Mouse (Mus musculus): Measurements from ENCODE around the gene Tpp2. TPM values are rescaled to one million over a fixed set of nuclear protein-coding genes. Genes with fewer than 3 reads are reported as not detected.
A peak's percentile ranks its signal among the peaks of the same experiment; 100 is the strongest.
"Not testable (repeated sequence)": the region's sequence is repeated elsewhere in the genome, so short reads cannot be mapped to it uniquely, and the experiment has no call there.

Tpp2 gene
- polyA plus RNA-seq (2012; rRNA removed) = 4.5 and 4.7 TPM in 2 replicates

DNA sequence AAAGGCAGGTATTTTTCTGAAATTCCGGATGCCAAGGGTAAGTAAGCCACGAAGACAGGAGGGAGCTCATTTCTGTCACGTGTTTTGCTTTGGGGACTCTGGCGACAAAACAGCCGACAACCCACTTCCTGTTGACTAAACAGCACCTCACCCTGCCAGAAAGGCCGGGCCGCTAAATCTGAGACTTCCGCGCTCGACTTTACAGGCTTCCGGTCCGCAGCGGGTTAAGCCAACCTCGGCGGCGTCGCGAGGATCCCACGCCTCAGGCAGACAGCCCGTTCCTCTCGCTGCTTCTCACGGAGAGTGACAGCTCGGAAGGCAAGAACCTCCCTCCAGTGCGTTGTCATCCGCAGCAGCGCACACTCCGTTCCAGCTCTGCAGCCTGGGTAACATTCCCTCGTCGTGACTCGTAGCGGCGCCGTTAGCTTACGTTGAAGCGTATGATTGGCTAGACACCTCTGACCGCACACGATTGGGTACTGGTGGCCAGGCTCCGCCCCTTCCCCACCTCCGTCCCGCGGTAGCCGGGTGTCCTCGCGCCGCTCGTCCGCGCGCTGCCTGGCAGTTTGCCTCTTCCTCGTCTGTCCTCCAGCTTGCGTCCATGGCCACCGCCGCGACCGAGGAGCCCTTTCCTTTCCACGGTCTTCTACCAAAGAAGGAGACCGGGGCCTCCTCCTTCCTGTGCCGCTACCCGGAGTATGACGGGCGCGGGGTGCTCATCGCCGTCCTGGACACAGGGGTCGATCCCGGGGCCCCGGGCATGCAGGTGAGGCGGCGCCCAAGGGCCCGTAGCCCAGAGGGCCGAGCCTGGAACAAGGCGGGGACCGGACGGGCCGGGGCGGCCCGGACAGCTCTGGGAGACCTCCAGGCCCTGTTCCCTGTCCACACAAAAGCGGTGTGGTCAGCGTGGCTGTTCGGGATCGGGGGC lies at the start of gene Tpp2:
Gene Tpp2 (plus strand): TSS at position 160 of the 928 bp plus-strand sequence.
- H3K27me3 ChIP-seq (ENCODE audit: control insufficient read depth, insufficient read depth, low read length) = no peaks in the 10 kb centered on the region
- H3K36me3 ChIP-seq (ENCODE audit: control insufficient read depth, insufficient read depth, low read length) = no peaks in the 10 kb centered on the region
- peak; percentile 92 to 94 for DNase-seq (ENCODE audit: low read depth in 1 of 2, low spot score in 2 of 2)
- H3K4me3 ChIP-seq (ENCODE audit: extremely low read depth, insufficient read depth, insufficient read length) = peak within 1 kb of the TSS; percentile 61
- H3K4me1 ChIP-seq (ENCODE audit: control insufficient read depth, insufficient read depth, insufficient read length) = peaks cover 2% of the 10 kb centered on the region
- under 1% methylated on average over 81 of the region's 81 CpGs for WGBS
- peak within 1 kb of the TSS; percentile 90 for H3K27ac ChIP-seq (ENCODE audit: insufficient read depth, low read length)
- TF ChIP-seq CTCF (IDR thresholded peaks at IDR 0.05; ENCODE audit: extremely low read depth, insufficient read depth, insufficient read length, insufficient replicate concordance) = no peak
- peak; percentile 81 for TF ChIP-seq POLR2A (IDR thresholded peaks at IDR 0.05; ENCODE audit: low read depth, low read length)

GRCm38 (mm10) chr1:43888358-43888757 lies 45.1 kb upstream of the Tpp2 start:
- not testable (repeated sequence) for H3K4me1 ChIP-seq (ENCODE audit: control insufficient read depth, insufficient read depth, insufficient read length); H3K27me3 ChIP-seq (ENCODE audit: control insufficient read depth, insufficient read depth, low read length); H3K27ac ChIP-seq (ENCODE audit: insufficient read depth, low read length); H3K4me3 ChIP-seq (ENCODE audit: extremely low read depth, insufficient read depth, insufficient read length); H3K36me3 ChIP-seq (ENCODE audit: control insufficient read depth, insufficient read depth, low read length)
- 18% methylated on average over 11 of the region's 11 CpGs for WGBS
- DNase-seq (ENCODE audit: low read depth in 1 of 2, low spot score in 2 of 2) = peak in 1 of 2 experiments; percentile 7

DNA sequence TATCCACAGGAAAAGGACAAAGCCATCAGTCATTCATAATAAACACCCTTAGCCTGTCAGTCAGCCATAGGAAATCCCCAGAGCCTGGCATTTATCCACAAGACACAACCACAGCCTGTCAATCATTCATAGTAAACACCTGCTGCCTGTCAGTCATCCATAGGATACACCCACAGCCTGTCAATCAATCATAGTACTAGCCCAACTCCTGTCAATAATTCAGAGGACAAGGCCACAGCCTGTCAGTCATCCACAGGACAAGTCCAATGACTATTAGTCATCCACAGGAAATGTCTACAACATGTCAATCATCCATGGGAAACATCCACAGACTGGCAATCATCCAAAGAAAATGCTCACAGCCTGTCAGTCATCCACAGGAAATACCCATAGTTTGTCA lies 37.7 kb upstream of the Tpp2 start:
- H3K36me3 ChIP-seq (ENCODE audit: control insufficient read depth, insufficient read depth, low read length) = no peaks in the 10 kb centered on the region
- TF ChIP-seq POLR2A (IDR thresholded peaks at IDR 0.05; ENCODE audit: low read depth, low read length) (no peak), CTCF (IDR thresholded peaks at IDR 0.05; ENCODE audit: extremely low read depth, insufficient read depth, insufficient read length, insufficient replicate concordance) (no peak)
- H3K27me3 ChIP-seq (ENCODE audit: control insufficient read depth, insufficient read depth, low read length) = no peaks in the 10 kb centered on the region
- H3K4me3 ChIP-seq (ENCODE audit: extremely low read depth, insufficient read depth, insufficient read length) = no peak overlapping the region
- H3K27ac ChIP-seq (ENCODE audit: insufficient read depth, low read length) = no peak overlapping the region
- H3K4me1 ChIP-seq (ENCODE audit: control insufficient read depth, insufficient read depth, insufficient read length) = no peaks in the 10 kb centered on the region; the same call in 1 of the 2 replicates
- DNase-seq (ENCODE audit: low read depth in 1 of 2, low spot score in 2 of 2) = no peak

DNA sequence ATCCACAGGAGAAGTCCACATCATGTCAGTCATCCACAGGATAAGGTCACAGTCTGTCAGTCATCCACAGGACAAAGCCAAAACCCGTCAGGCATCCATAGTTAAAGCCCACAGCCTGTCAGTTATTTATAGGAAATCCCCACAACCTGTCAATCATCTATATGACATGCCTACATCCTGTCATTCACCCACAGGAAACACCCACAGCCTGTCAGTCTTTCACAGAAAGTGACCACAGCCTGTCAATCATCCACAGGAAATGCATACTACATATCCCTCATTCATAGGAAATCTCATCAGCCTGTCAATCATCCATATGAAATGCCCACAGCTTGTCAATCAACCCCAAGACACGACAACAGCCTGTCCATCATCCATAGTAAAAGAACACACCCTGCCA lies 36.3 kb upstream of the Tpp2 start:
- Histone ChIP-seq H3K27ac (ENCODE audit: insufficient read depth, low read length) (no peak overlapping the region), H3K36me3 (ENCODE audit: control insufficient read depth, insufficient read depth, low read length) (no peaks in the 10 kb centered on the region), H3K27me3 (ENCODE audit: control insufficient read depth, insufficient read depth, low read length) (no peaks in the 10 kb centered on the region), H3K4me1 (ENCODE audit: control insufficient read depth, insufficient read depth, insufficient read length) (no peaks in the 10 kb centered on the region; the same call in 1 of the 2 replicates), H3K4me3 (ENCODE audit: extremely low read depth, insufficient read depth, insufficient read length) (no peak overlapping the region)
- DNase-seq (ENCODE audit: low read depth in 1 of 2, low spot score in 2 of 2) = peak; percentile 24 to 47
- WGBS = 55% methylated on average over 2 of the region's 2 CpGs
- no peak for TF ChIP-seq CTCF (IDR thresholded peaks at IDR 0.05; ENCODE audit: extremely low read depth, insufficient read depth, insufficient read length, insufficient replicate concordance)
- TF ChIP-seq POLR2A (IDR thresholded peaks at IDR 0.05; ENCODE audit: low read depth, low read length) = no peak

DNA sequence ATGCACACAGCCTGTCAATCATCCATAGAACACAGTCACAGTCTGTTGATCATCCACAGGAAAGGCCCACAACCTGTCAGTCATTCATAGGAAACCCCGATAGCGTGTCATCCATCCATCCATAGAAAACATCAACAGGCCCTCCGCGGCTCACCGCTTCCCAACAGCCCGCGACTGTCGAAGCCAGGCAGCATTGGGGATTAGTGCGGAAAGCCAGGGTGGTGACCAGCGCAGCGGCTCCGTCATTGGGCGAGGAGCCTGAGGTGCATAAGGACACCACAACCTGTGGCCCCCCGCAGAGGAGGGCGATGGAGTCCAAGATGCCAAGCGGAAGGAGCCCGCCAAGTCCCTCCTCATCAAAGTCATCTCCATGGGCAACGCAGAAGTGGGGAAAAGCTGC lies 35.5 kb upstream of the Tpp2 start:
- WGBS = 79% methylated on average over 18 of the region's 18 CpGs
- DNase-seq (ENCODE audit: low read depth in 1 of 2, low spot score in 2 of 2) = no peak
- Histone ChIP-seq H3K27me3 (ENCODE audit: control insufficient read depth, insufficient read depth, low read length) (no peaks in the 10 kb centered on the region), H3K4me3 (ENCODE audit: extremely low read depth, insufficient read depth, insufficient read length) (no peak overlapping the region), H3K4me1 (ENCODE audit: control insufficient read depth, insufficient read depth, insufficient read length) (no peaks in the 10 kb centered on the region; the same call in 1 of the 2 replicates), H3K27ac (ENCODE audit: insufficient read depth, low read length) (no peak overlapping the region), H3K36me3 (ENCODE audit: control insufficient read depth, insufficient read depth, low read length) (no peaks in the 10 kb centered on the region)
- TF ChIP-seq POLR2A (IDR thresholded peaks at IDR 0.05; ENCODE audit: low read depth, low read length) (no peak), CTCF (IDR thresholded peaks at IDR 0.05; ENCODE audit: extremely low read depth, insufficient read depth, insufficient read length, insufficient replicate concordance) (no peak)

DNA sequence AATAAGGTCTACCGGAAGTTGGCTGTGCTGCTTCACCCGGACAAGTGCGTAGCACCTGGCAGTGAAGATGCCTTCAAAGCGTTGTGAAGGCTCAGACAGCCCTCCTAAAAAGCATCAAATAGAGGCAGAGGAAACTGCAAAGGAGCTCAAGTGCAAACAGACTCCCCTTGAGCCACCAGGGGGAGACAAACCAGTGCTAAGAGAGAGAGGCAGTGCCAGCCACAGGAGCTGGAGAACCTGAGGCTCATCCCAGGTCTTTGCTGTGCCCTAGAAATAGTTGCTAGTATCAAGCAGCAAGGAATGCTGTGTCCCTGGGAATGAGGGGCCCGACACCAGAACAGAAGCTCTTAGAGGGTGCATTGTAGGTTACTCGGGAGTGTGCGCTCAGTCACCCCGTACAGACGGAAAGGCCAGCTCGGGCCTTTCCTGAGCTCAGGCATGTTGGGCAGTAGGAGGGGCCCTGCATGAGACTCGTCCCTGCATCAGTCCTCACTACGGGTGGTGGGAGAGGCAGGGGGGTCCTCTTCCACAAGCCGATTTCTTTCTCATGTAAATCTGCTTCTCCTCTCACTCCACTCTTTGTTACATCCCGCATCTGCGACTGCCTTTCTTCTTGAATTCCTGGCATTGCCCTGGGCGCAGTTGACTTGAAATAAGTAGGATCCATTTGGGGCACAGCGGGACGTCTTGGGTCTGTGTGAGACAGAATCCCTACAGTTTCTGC lies 34.3 kb upstream of the Tpp2 start:
- Histone ChIP-seq H3K27ac (ENCODE audit: insufficient read depth, low read length) (no peak overlapping the region), H3K27me3 (ENCODE audit: control insufficient read depth, insufficient read depth, low read length) (no peaks in the 10 kb centered on the region), H3K4me1 (ENCODE audit: control insufficient read depth, insufficient read depth, insufficient read length) (no peaks in the 10 kb centered on the region; the same call in 1 of the 2 replicates), H3K36me3 (ENCODE audit: control insufficient read depth, insufficient read depth, low read length) (no peaks in the 10 kb centered on the region), H3K4me3 (ENCODE audit: extremely low read depth, insufficient read depth, insufficient read length) (no peak overlapping the region)
- TF ChIP-seq CTCF (IDR thresholded peaks at IDR 0.05; ENCODE audit: extremely low read depth, insufficient read depth, insufficient read length, insufficient replicate concordance) (peak; percentile 66; the same call in 1 of the 2 replicates), POLR2A (IDR thresholded peaks at IDR 0.05; ENCODE audit: low read depth, low read length) (no peak)
- 62% methylated on average over 18 of the region's 18 CpGs for WGBS
- DNase-seq (ENCODE audit: low read depth in 1 of 2, low spot score in 2 of 2) = peak; percentile 38 to 71
